Mouse (Mus musculus): ENCODE results near the gene Zfp414. TPM values are rescaled to one million over a fixed set of nuclear protein-coding genes. Genes with fewer than 3 reads are reported as not detected.
A peak's percentile ranks its signal among the peaks of the same experiment; 100 is the strongest.

Gene Zfp414
- total RNA-seq, 1 experiment from 2014 or later: 18.4 TPM

DNA sequence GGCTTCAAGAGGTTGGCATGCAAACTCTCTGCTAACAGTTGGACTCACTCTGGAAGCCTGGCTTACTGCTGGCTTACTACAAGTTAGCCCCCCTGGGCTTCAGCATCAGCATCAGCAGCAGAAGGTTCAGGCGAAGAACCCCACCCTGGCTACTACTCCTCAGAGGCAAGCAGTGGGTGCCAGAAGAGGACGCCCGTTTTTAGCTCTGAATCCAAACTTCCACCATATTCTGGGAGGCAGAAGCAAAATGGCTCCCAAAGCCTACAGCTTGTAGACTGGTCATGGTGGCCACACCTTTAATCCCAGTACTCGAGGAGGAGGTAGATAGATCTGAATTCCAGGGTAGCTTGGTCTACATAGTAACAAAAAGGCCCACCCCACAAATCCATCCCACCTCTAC lies 15.2 kb downstream of the Zfp414 start:
- no peak for ATAC-seq (replicated peaks; ENCODE audit: low read depth, poor library complexity, severe bottlenecking)

DNA sequence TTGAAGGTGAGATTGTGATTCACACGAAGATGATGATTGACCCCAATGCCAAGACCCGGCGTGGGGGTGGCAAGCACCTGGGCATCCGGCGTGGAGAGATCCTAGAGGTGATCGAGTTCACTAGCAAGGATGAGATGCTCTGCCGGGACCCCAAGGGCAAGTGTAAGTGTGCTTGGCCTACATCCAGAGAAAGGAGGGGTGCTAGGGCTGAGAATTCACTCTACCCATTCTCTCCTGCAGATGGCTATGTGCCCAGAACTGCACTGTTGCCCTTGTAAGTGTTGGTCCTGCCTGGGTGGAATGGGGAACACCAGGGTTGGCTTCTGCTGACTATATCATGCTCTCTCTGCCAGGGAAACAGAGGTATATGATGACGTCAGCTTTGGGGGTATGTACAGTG lies 16.2 kb downstream of the Zfp414 start:
- no peak for ATAC-seq (replicated peaks; ENCODE audit: low read depth, poor library complexity, severe bottlenecking)

DNA sequence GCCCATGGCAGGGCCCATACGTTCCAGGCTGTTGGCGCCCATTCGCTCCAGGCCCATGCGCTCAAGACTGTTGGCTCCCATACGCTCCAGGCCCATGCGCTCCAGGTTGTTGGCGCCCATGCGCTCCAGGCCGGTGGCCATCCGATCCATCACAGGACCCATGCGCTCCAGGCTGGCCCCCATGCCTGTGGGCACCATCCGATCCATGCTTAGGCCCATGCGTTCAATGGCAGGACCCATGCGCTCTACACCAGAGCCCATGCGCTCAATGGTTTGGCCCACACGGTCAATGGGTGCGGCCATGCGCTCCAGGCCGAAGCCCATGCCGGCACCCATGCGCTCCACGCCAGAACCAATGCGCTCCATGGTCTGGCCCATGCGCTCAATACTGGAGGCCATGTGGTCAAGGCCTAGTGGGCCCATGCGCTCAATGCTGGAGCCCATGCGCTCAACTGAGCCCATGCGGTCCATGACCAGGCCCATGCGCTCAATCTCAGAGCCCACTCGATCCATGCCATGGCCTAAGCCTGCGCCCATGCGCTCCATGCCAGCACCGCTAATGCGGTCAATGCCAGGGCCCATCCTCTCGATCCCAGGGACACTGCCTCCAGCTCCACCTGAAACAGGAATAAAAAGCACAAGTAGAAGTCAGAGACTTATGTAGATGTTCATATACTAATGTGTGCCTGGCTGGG lies 21.0 kb downstream of the Zfp414 start:
- 0 out of 2 replicates have a peak, but pooled peaks have one; percentile 3 for ATAC-seq (replicated peaks; ENCODE audit: low read depth, poor library complexity, severe bottlenecking)

DNA sequence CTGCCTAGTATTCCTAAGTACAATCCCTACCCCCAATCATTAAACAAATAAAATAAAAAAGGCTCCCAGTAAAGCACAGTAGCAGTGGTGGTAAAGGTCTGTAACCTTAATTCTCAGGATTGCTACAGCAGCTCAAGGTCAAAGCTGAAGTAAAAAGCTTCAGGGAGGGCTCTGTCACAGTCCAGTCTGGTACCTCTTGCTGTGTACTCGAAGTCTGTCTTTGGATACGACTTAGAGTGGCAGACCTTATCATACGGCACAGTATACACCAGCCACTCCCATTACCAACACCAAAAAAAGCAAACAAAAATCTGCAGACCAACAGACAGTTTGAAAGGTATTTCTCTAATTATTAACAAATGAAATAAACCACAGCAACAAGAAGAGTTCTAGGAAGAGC lies 37.9 kb downstream of the Zfp414 start:
- no peak for ATAC-seq (replicated peaks; ENCODE audit: low read depth, poor library complexity, severe bottlenecking)

DNA sequence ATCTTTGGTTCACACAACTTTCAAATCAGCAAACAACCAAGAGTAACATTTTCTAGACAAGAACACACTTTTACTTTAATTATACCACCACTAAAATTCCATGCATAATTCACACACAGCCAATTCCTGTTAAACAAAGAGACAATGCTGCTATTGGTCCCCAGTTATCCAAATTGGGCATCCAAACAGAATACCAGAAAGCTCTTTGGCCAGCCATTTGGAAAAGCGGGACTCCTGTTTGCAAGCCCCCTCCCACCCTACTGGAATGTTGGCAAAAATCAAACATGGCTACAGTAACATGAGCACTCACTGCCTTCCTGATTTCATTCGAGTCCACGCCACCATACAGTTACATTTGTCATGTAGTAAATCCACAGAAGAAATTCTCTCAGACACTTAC lies 40.8 kb downstream of the Zfp414 start:
- ATAC-seq (replicated peaks; ENCODE audit: low read depth, poor library complexity, severe bottlenecking): no peak

DNA sequence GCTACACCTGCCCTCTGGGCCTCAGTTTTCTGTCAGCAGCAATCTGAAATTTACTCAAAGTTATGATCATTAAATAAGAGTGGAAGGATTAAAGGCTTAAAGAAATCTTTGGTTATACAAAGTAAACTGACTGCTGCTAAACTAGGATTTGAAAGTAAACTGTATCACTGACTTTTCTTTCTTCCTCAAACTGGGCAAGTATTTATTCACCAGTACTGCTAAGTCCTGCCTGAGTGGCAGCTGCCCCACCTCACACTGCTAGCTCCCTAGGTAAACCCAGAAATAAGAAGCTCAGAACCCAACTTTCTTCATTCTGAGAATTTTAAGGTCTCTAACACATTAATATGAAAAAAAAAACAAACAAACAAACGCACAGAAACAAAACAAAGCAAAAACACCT lies 44.9 kb downstream of the Zfp414 start:
- ATAC-seq (replicated peaks; ENCODE audit: low read depth, poor library complexity, severe bottlenecking): no peak

DNA sequence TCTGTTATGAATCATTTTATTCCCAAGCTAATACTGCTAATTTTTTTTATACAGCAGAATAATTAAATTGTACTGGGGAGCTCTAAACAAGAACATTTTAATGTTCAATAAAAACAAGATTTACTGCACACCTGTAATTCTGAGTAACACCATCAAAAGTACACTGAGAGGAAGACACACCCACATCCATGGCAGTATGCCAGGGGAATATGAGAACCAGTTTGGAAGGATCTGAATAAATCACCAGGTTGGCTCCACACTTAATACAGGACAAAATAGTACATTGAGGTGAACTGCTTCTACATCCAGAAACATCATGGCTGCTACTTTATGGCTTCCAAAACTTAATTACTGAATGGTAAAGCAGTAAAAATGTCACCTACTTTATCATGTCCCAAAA lies 46.6 kb downstream of the Zfp414 start:
- ATAC-seq (replicated peaks; ENCODE audit: low read depth, poor library complexity, severe bottlenecking): no peak

DNA sequence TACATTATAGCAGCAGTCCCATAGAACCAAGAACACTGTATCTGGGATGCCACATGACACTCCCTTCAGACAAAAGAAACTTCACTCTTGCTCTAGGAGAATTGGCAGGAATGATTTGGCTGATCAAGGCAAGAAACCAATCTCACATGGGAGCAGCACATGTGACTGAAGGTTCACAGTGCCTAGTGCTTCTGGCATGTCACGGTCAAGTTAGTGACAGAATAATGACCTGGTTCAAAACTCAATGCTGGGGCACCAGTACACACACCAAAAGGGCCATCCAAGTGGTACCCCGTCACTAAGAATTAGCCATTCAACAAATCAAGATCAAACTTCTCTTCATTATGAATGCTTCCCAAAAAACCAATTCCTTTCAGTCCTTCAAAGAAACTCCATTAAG lies 47.2 kb downstream of the Zfp414 start:
- ATAC-seq (replicated peaks; ENCODE audit: low read depth, poor library complexity, severe bottlenecking): no peak

DNA sequence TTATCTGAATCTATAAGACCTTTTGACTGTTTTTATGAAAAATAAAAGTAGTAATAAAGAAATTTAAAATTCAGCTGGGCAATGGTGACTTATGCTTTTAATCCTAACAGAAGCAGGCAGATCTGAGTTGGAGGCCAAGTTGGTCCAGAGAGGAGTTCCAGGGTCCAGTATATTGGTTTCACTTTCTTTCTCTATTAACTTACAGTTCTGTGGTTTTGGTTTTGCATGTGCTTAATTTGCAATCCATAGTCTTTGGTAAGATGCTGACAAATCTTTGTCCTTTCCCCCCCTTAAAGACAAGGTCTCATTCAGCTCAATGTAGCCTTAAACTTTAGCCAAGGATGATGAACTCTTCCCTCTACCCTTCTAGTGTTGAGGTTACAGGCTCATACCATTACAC lies 49.9 kb downstream of the Zfp414 start:
- no peak for ATAC-seq (replicated peaks; ENCODE audit: low read depth, poor library complexity, severe bottlenecking)

Other genes starting within 250 kb of the Zfp414 start
- gene Zfp101, start 234.4 kb upstream of the Zfp414 start, total RNA-seq (2017): 23.0 and 34.0 TPM in 2 replicates
- gene Actl9, start 196.2 kb upstream of the Zfp414 start, total RNA-seq (2017): not detected in 2 replicates
- 28.0 and 32.8 TPM in 2 replicates for gene Adamts10, start 104.9 kb upstream of the Zfp414 start, total RNA-seq (2017)
- gene Myo1f, start 73.4 kb upstream of the Zfp414 start, total RNA-seq (2017): 37.1 and 75.5 TPM in 2 replicates
- gene Pram1, start 9.0 kb downstream of the Zfp414 start, total RNA-seq (2017): 2.8 TPM in 1 of 2 replicates, not detected in the other
- 414 and 543 TPM in 2 replicates for gene Hnrnpm, start 57.8 kb downstream of the Zfp414 start, total RNA-seq (2017)
- gene March2, start 89.6 kb downstream of the Zfp414 start, total RNA-seq (2017): 31.5 and 35.0 TPM in 2 replicates
- 42.5 and 65.0 TPM in 2 replicates for gene Rab11b, start 131.4 kb downstream of the Zfp414 start, total RNA-seq (2017)
- gene Angptl4, start 152.7 kb downstream of the Zfp414 start, total RNA-seq (2017): 5.9 and 14.2 TPM in 2 replicates
- 4.6 and 5.5 TPM in 2 replicates for gene Kank3, start 181.4 kb downstream of the Zfp414 start, total RNA-seq (2017)
- gene Rps28, start 195.5 kb downstream of the Zfp414 start, total RNA-seq (2017): 2,900 and 3,215 TPM in 2 replicates
- gene Ndufa7, start 195.5 kb downstream of the Zfp414 start, total RNA-seq (2017): 107 and 132 TPM in 2 replicates
- gene Cd320, start 214.0 kb downstream of the Zfp414 start, total RNA-seq (2017): 9.5 and 20.2 TPM in 2 replicates
- gene Gm7029, start 244.7 kb downstream of the Zfp414 start, total RNA-seq (2017): not detected in 2 replicates